Mouse (Mus musculus) C2C12 (cell line): ENCODE results near the gene 2810021J22Rik. TPM values are rescaled to one million over a fixed set of nuclear protein-coding genes. Genes with fewer than 3 reads are reported as not detected.

Experiments
- H3K27me3 ChIP-seq: one replicate; pipeline ENCODE4 v1.6.1; 2011; ENCODE audit not compliant: control insufficient read depth, insufficient read depth, insufficient read length
- H3K36me3 ChIP-seq: one replicate; pipeline ENCODE4 v1.6.1; 2011; ENCODE audit not compliant: control insufficient read depth, insufficient read depth
- H3K4me3 ChIP-seq: one replicate; pipeline ENCODE4 v1.5.1; 2011; ENCODE audit warnings: mild to moderate bottlenecking, control low read depth; ENCODE audit not compliant: poor library complexity, insufficient read depth, severe bottlenecking
- H3K79me2 ChIP-seq: one replicate; pipeline ENCODE4 v1.6.1; 2011; ENCODE audit not compliant: control insufficient read depth, insufficient read depth
- H3K79me3 ChIP-seq: one replicate; pipeline ENCODE4 v1.6.1; 2011; ENCODE audit warnings: low read depth, control low read depth
- H3ac ChIP-seq: one replicate; pipeline ENCODE3; 2011; ENCODE audit warnings: low read depth; ENCODE audit not compliant: control insufficient read depth, insufficient read length
- CEBPB ChIP-seq: IDR thresholded peaks from one replicate; pipeline ENCODE4 v1.6.1; 2011; ENCODE audit warnings: low read depth, mild to moderate bottlenecking, control low read depth, moderate library complexity
- CTCF ChIP-seq: IDR thresholded peaks from one replicate; pipeline ENCODE4 v1.5.1; 2011; ENCODE audit not compliant: control insufficient read depth, insufficient read depth, insufficient read length
- FOSL1 ChIP-seq: IDR thresholded peaks from one replicate; pipeline ENCODE4 v1.8.0; 2011; ENCODE audit warnings: mild to moderate bottlenecking, low read length; ENCODE audit not compliant: poor library complexity, insufficient read depth, severe bottlenecking
- MAX ChIP-seq: IDR thresholded peaks from one replicate; pipeline ENCODE4 v1.6.1; 2011; ENCODE audit warnings: mild to moderate bottlenecking, control low read depth
- MYOD1 ChIP-seq: IDR thresholded peaks from one replicate; pipeline ENCODE4 v1.6.1; 2011; ENCODE audit warnings: low read depth; ENCODE audit not compliant: control insufficient read depth, insufficient read length
- MYOG ChIP-seq: IDR thresholded peaks from one replicate; pipeline ENCODE4 v1.6.1; 2011; ENCODE audit not compliant: control insufficient read depth, insufficient read length; ENCODE audit errors: extremely low read depth
- USF1 ChIP-seq: IDR thresholded peaks from one replicate; pipeline ENCODE4 v1.6.1; 2011; ENCODE audit warnings: low read depth, mild to moderate bottlenecking, control low read depth, moderate library complexity
- polyA plus RNA-seq: library from polyadenylated mRNA; unstranded; fragments of >200 nt; fragmentation: generic; extraction: Trizol; gene quantifications from one replicate; pipeline ENCODE4 v1.2.1, GENCODE M21; 2012; ENCODE audit warnings: missing spikeins

Gene 2810021J22Rik
- polyA plus RNA-seq, 1 experiment, result 2.2 TPM

GRCm38 (mm10) chr11:58890511-58890910 lies 23.5 kb downstream of the 2810021J22Rik start:
- TF ChIP-seq USF1 (no peak), FOSL1 (no peak), CTCF (no peak), MYOD1 (no peak)
- H3K4me3 ChIP-seq, result no peak overlapping the region
- H3K27me3 ChIP-seq, result no peaks in the 10 kb centered on the region
- H3K79me3 ChIP-seq, result no peaks in the 10 kb centered on the region
- no peak overlapping the region for H3ac ChIP-seq
- H3K79me2 ChIP-seq, result no peaks in the 10 kb centered on the region
- H3K36me3 ChIP-seq, result peaks cover 40% of the 10 kb centered on the region

DNA sequence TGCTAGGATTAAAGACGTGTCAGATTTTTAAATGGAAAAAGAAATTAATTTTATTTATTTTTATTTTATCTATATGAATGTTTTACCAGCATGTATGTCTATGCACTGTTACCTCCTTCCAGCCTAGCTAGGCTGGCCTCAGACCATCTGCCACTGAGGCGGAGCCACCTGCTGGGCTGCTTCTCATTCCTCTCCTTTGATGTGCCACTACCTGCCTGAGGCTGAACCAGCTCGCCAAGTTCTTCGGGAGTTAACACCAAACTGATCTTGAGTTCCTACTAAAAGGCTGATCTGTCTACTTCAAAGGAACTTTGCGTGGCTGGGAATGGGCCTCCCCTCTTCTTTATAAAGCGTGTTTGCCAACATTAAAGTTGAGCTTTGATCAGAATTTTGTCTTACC lies 27.4 kb downstream of the 2810021J22Rik start:
- H3K4me3 ChIP-seq, result no peak overlapping the region
- H3K79me2 ChIP-seq, result no peaks in the 10 kb centered on the region
- H3ac ChIP-seq, result no peak overlapping the region
- TF ChIP-seq CTCF, result no peak
- TF ChIP-seq MYOG, result no peak
- no peak for TF ChIP-seq MAX
- no peak for TF ChIP-seq FOSL1
- no peak for TF ChIP-seq MYOD1
- no peak for TF ChIP-seq CEBPB
- no peak for TF ChIP-seq USF1
- peaks cover 53% of the 10 kb centered on the region for H3K36me3 ChIP-seq
- no peaks in the 10 kb centered on the region for H3K79me3 ChIP-seq
- H3K27me3 ChIP-seq, result no peaks in the 10 kb centered on the region

- Histone ChIP-seq H3K4me3 (no peak overlapping the region), H3ac (no peak overlapping the region), H3K79me3 (no peaks in the 10 kb centered on the region), H3K36me3 (peaks cover 35% of the 10 kb centered on the region), H3K79me2 (peaks cover under 1% of the 10 kb centered on the region), H3K27me3 (no peaks in the 10 kb centered on the region)
- TF ChIP-seq MAX (no peak), CEBPB (no peak), FOSL1 (no peak), MYOG (no peak), MYOD1 (no peak), USF1 (no peak), CTCF (no peak)
These were observed 30.5 kb downstream of the 2810021J22Rik start for GRCm38 (mm10) chr11:58897485-58897884.

DNA sequence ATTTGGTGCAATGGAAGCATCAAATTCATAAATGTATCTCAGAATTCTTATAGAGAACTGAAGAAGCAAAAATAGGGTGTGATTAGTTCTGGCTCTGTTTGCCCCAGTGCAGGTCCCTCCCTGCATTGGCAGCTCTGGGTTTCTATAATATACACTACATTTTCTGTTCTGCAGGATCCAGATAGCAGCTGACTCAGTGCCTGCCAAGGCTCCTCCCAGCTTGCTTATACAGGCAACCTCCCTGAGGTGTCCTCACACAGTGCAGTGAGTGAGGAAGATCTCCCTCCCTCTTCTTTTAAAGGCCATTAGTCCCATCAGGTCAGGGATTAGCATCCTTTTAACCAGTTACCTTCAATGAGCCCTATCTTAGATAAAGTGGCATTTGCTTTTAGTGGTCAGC lies 34.1 kb downstream of the 2810021J22Rik start:
- Histone ChIP-seq H3K79me3 (no peaks in the 10 kb centered on the region), H3K36me3 (peaks cover 18% of the 10 kb centered on the region), H3ac (no peak overlapping the region), H3K27me3 (no peaks in the 10 kb centered on the region), H3K79me2 (peaks cover 14% of the 10 kb centered on the region), H3K4me3 (no peak overlapping the region)
- no peak for TF ChIP-seq CEBPB
- no peak for TF ChIP-seq USF1
- TF ChIP-seq MAX, result no peak
- TF ChIP-seq FOSL1, result no peak
- no peak for TF ChIP-seq MYOG
- no peak for TF ChIP-seq MYOD1
- no peak for TF ChIP-seq CTCF

- peaks cover 13% of the 10 kb centered on the region for H3K36me3 ChIP-seq
- peak within 1 kb of the TSS; percentile 64 for H3K4me3 ChIP-seq
- peaks cover 14% of the 10 kb centered on the region for H3K79me2 ChIP-seq
- H3K79me3 ChIP-seq, result no peaks in the 10 kb centered on the region
- TF ChIP-seq CTCF (no peak), MYOD1 (no peak), CEBPB (no peak), FOSL1 (no peak), USF1 (no peak), MAX (no peak), MYOG (no peak)
- peak within 1 kb of the TSS; percentile 90 for H3ac ChIP-seq
- no peaks in the 10 kb centered on the region for H3K27me3 ChIP-seq
These were observed 36.7 kb downstream of the 2810021J22Rik start, which contains the start of gene Zfp39 for GRCm38 (mm10) chr11:58903511-58904409. Gene Zfp39, minus strand, starts transcription at chr11:58904225.

GRCm38 (mm10) chr11:58904410-58904718 lies 37.3 kb downstream of the 2810021J22Rik start:
- TF ChIP-seq CEBPB, result no peak
- TF ChIP-seq MYOG, result no peak
- TF ChIP-seq CTCF, result no peak
- TF ChIP-seq USF1, result no peak
- no peak for TF ChIP-seq MAX
- no peak for TF ChIP-seq MYOD1
- TF ChIP-seq FOSL1, result no peak
- Histone ChIP-seq H3K27me3 (no peaks in the 10 kb centered on the region), H3K36me3 (peaks cover 8% of the 10 kb centered on the region), H3K79me2 (peaks cover 14% of the 10 kb centered on the region), H3K79me3 (no peaks in the 10 kb centered on the region), H3ac (peak overlapping the region; percentile 60), H3K4me3 (peak overlapping the region; percentile 64)
